Mouse (Mus musculus): Measurements from ENCODE around the gene Mapk12. TPM values are rescaled to one million over a fixed set of nuclear protein-coding genes. Genes with fewer than 3 reads are reported as not detected.

The Mapk12 gene
- polyA plus RNA-seq (2015; fragmentation: Nextera tagmentation; extraction: Ambion mirVana) = 13.0 and 14.4 TPM in 2 replicates

- peak within 1 kb of the TSS; percentile 34 for H3K9ac ChIP-seq (replicated peaks; ENCODE audit: low read depth)
These were observed at the start of gene Mapk12 for GRCm38 (mm10) chr15:89140659-89141252. Gene Mapk12, minus strand, starts transcription at chr15:89140703.

GRCm38 (mm10) chr15:89184937-89185227 lies 44.4 kb upstream of the Mapk12 start:
- no peak for DNase-seq (ENCODE audit: low spot score)
- 81% methylated on average over 5 of the region's 5 CpGs for WGBS
- Histone ChIP-seq H3K36me3 (ENCODE audit: insufficient read depth, low read length) (no peaks in the 10 kb centered on the region), H3K9ac (replicated peaks; ENCODE audit: low read depth) (no peak overlapping the region), H3K4me2 (replicated peaks; ENCODE audit: low read depth, low read length) (no peak overlapping the region), H3K4me1 (ENCODE audit: insufficient read depth, low read depth, low read length) (peaks cover 10% of the 10 kb centered on the region), H3K27me3 (replicated peaks; ENCODE audit: insufficient read depth, low read length) (no peaks in the 10 kb centered on the region), H3K4me3 (ENCODE audit: low read depth, low read length) (no peak overlapping the region), H3K9me3 (ENCODE audit: low read length) (no peaks in the 10 kb centered on the region), H3K27ac (ENCODE audit: low read length) (no peak overlapping the region)
- TF ChIP-seq EP300 (IDR thresholded peaks at IDR 0.05) (no peak), CTCF (IDR thresholded peaks at IDR 0.05) (no peak)
- no peak for ATAC-seq

More at GRCm38 (mm10) chr15:89140659-89141252, at the start of gene Mapk12:
- H3K27me3 ChIP-seq (replicated peaks; ENCODE audit: insufficient read depth, low read length) = peaks cover 15% of the 10 kb centered on the region; the same call in 1 of the 2 replicates
- no peaks in the 10 kb centered on the region for H3K36me3 ChIP-seq (ENCODE audit: insufficient read depth, low read length)
- DNase-seq (ENCODE audit: low spot score) = peak; percentile 62
- H3K4me2 ChIP-seq (replicated peaks; ENCODE audit: low read depth, low read length) = peak within 1 kb of the TSS; percentile 90
- ATAC-seq = peak; percentile 81
- TF ChIP-seq EP300 (IDR thresholded peaks at IDR 0.05) (no peak), CTCF (IDR thresholded peaks at IDR 0.05) (no peak)
- H3K4me1 ChIP-seq (ENCODE audit: insufficient read depth, low read depth, low read length) = peaks cover 7% of the 10 kb centered on the region; the same call in 1 of the 2 replicates
- peak within 1 kb of the TSS; percentile 53 for H3K4me3 ChIP-seq (ENCODE audit: low read depth, low read length)
- H3K9me3 ChIP-seq (ENCODE audit: low read length) = no peaks in the 10 kb centered on the region
- 2% methylated on average over 21 of the region's 21 CpGs for WGBS
- H3K27ac ChIP-seq (ENCODE audit: low read length) = peak within 1 kb of the TSS; percentile 51; the same call in 1 of the 2 replicates

GRCm38 (mm10) chr15:89184141-89184936 lies 43.8 kb upstream of the Mapk12 start:
- TF ChIP-seq EP300 (IDR thresholded peaks at IDR 0.05) = no peak
- no peak for TF ChIP-seq CTCF (IDR thresholded peaks at IDR 0.05)
- Histone ChIP-seq H3K27ac (ENCODE audit: low read length) (no peak overlapping the region), H3K27me3 (replicated peaks; ENCODE audit: insufficient read depth, low read length) (no peaks in the 10 kb centered on the region), H3K9me3 (ENCODE audit: low read length) (no peaks in the 10 kb centered on the region), H3K4me3 (ENCODE audit: low read depth, low read length) (no peak overlapping the region), H3K36me3 (ENCODE audit: insufficient read depth, low read length) (no peaks in the 10 kb centered on the region), H3K4me1 (ENCODE audit: insufficient read depth, low read depth, low read length) (peaks cover 10% of the 10 kb centered on the region), H3K4me2 (replicated peaks; ENCODE audit: low read depth, low read length) (no peak overlapping the region), H3K9ac (replicated peaks; ENCODE audit: low read depth) (no peak overlapping the region)
- ATAC-seq (no peak), DNase-seq (ENCODE audit: low spot score) (no peak)
- 62% methylated on average over 4 of the region's 5 CpGs for WGBS

- Histone ChIP-seq H3K27me3 (replicated peaks; ENCODE audit: insufficient read depth, low read length) (no peaks in the 10 kb centered on the region), H3K4me2 (replicated peaks; ENCODE audit: low read depth, low read length) (no peak overlapping the region), H3K4me1 (ENCODE audit: insufficient read depth, low read depth, low read length) (peaks cover 24% of the 10 kb centered on the region), H3K9ac (replicated peaks; ENCODE audit: low read depth) (no peak overlapping the region), H3K27ac (ENCODE audit: low read length) (no peak overlapping the region), H3K36me3 (ENCODE audit: insufficient read depth, low read length) (no peaks in the 10 kb centered on the region), H3K4me3 (ENCODE audit: low read depth, low read length) (no peak overlapping the region), H3K9me3 (ENCODE audit: low read length) (no peaks in the 10 kb centered on the region)
- DNase-seq (ENCODE audit: low spot score) (no peak), ATAC-seq (no peak)
- TF ChIP-seq CTCF (IDR thresholded peaks at IDR 0.05) (no peak), EP300 (IDR thresholded peaks at IDR 0.05) (no peak)
- WGBS = 76% methylated on average over 5 of the region's 5 CpGs
These were observed 42.3 kb upstream of the Mapk12 start for GRCm38 (mm10) chr15:89182842-89183241.

GRCm38 (mm10) chr15:89182328-89182741 lies 41.8 kb upstream of the Mapk12 start:
- TF ChIP-seq EP300 (IDR thresholded peaks at IDR 0.05) = no peak
- peak; percentile 65 for TF ChIP-seq CTCF (IDR thresholded peaks at IDR 0.05)
- Histone ChIP-seq H3K4me2 (replicated peaks; ENCODE audit: low read depth, low read length) (no peak overlapping the region), H3K4me3 (ENCODE audit: low read depth, low read length) (no peak overlapping the region), H3K9ac (replicated peaks; ENCODE audit: low read depth) (no peak overlapping the region), H3K27me3 (replicated peaks; ENCODE audit: insufficient read depth, low read length) (no peaks in the 10 kb centered on the region), H3K27ac (ENCODE audit: low read length) (no peak overlapping the region), H3K9me3 (ENCODE audit: low read length) (no peaks in the 10 kb centered on the region), H3K36me3 (ENCODE audit: insufficient read depth, low read length) (no peaks in the 10 kb centered on the region), H3K4me1 (ENCODE audit: insufficient read depth, low read depth, low read length) (peaks cover 30% of the 10 kb centered on the region)
- DNase-seq (ENCODE audit: low spot score) (peak; percentile 82), ATAC-seq (0 out of 2 replicates have a peak, but pooled peaks have one; percentile 2)
- WGBS = 25% methylated on average over 6 of the region's 6 CpGs

- peaks cover 36% of the 10 kb centered on the region for H3K4me1 ChIP-seq (ENCODE audit: insufficient read depth, low read depth, low read length)
- H3K36me3 ChIP-seq (ENCODE audit: insufficient read depth, low read length) = no peaks in the 10 kb centered on the region
- H3K9ac ChIP-seq (replicated peaks; ENCODE audit: low read depth) = no peak overlapping the region
- H3K27ac ChIP-seq (ENCODE audit: low read length) = peak overlapping the region; percentile 71
- H3K27me3 ChIP-seq (replicated peaks; ENCODE audit: insufficient read depth, low read length) = no peaks in the 10 kb centered on the region
- TF ChIP-seq CTCF (IDR thresholded peaks at IDR 0.05) (peak; percentile 34), EP300 (IDR thresholded peaks at IDR 0.05) (0 out of 2 replicates have a peak, but pooled peaks have one; percentile 21)
- no peak overlapping the region for H3K4me3 ChIP-seq (ENCODE audit: low read depth, low read length)
- H3K4me2 ChIP-seq (replicated peaks; ENCODE audit: low read depth, low read length) = peak overlapping the region; percentile 81; the same call in 1 of the 2 replicates
- WGBS = 43% methylated on average over 10 of the region's 10 CpGs
- no peaks in the 10 kb centered on the region for H3K9me3 ChIP-seq (ENCODE audit: low read length)
- no peak for ATAC-seq
- DNase-seq (ENCODE audit: low spot score) = peak; percentile 25
These were observed 41.2 kb upstream of the Mapk12 start for GRCm38 (mm10) chr15:89181561-89182270.
